Mouse (Mus musculus): ENCODE data around the gene Slc6a1.

GRCm38 (mm10) chr6:114250311-114250710 is 32.1 kb upstream of the Slc6a1 start:
- TF ChIP-seq CTCF (IDR thresholded peaks at IDR 0.05; ENCODE audit: extremely low read depth, insufficient read length, insufficient replicate concordance, low read depth, low read length): peak; percentile 92; the same call in 1 of the 2 replicates
- no peak for TF ChIP-seq POLR2A (IDR thresholded peaks at IDR 0.05; ENCODE audit: low read depth, low read length)

All from small intestine, adult 2 months (tissue).